Mouse (Mus musculus) hindbrain, embryonic 16.5 days (tissue): ENCODE data around the gene Mlkl. TPM values are rescaled to one million over a fixed set of nuclear protein-coding genes. Genes with fewer than 3 reads are reported as not detected.
A peak's percentile ranks its signal among the peaks of the same experiment; 100 is the strongest.
"Not testable (repeated sequence)": the region's sequence is repeated elsewhere in the genome, so short reads cannot be mapped to it uniquely, and the experiment has no call there.

ENCODE experiments used
- ATAC-seq: fragments of 200-750 bp; cut with Nextera tagmentation; 2 replicates; pipeline ENCODE4 v1.8.0; 2017; ENCODE audit warnings: moderate TSS enrichment, moderate library complexity
- H3K27ac ChIP-seq: fragments of 300-500 bp; sonication (generic); 2 replicates; pipeline ENCODE4 v1.5.1; 2014; ENCODE audit warnings: low read depth, mild to moderate bottlenecking, control low read depth, low read length, moderate library complexity
- H3K27me3 ChIP-seq: fragments of 300-500 bp; sonication (generic); replicated peaks from 2 replicates; pipeline ENCODE4 v1.6.1; 2014; ENCODE audit warnings: low read length; ENCODE audit not compliant: control insufficient read depth, insufficient read depth
- H3K36me3 ChIP-seq: fragments of 300-500 bp; sonication (generic); 2 replicates; pipeline ENCODE4 v1.6.1; 2014; ENCODE audit warnings: mild to moderate bottlenecking, low read length, moderate library complexity, mixed read lengths; ENCODE audit not compliant: control insufficient read depth, insufficient read depth
- H3K4me1 ChIP-seq: fragments of 300-500 bp; sonication (generic); 2 replicates; pipeline ENCODE4 v1.6.1; 2014; ENCODE audit warnings: low read depth, low read length; ENCODE audit not compliant: control insufficient read depth, insufficient read depth
- H3K4me2 ChIP-seq: fragments of 300-500 bp; sonication (generic); 2 replicates; pipeline ENCODE4 v1.6.1; 2014; ENCODE audit warnings: mild to moderate bottlenecking, low read length, control low read depth, moderate library complexity
- H3K4me3 ChIP-seq: fragments of 300-500 bp; sonication (generic); 2 replicates; pipeline ENCODE4 v1.5.1; 2014; ENCODE audit warnings: mild to moderate bottlenecking, low read length, control low read depth, moderate library complexity
- H3K9ac ChIP-seq: fragments of 300-500 bp; sonication (generic); 2 replicates; pipeline ENCODE4 v1.6.1; 2014; ENCODE audit warnings: low read depth, mild to moderate bottlenecking, control low read depth, low read length, moderate library complexity
- H3K9me3 ChIP-seq: fragments of 300-500 bp; sonication (generic); 2 replicates; pipeline ENCODE4 v1.6.1; 2014; ENCODE audit warnings: mild to moderate bottlenecking, low read length, moderate library complexity; ENCODE audit not compliant: control insufficient read depth
- WGBS: fragments of 180-500 bp; shearing (Covaris S2); extraction: QIAGEN DNeasy Blood & Tissue Kit; methylation state at CpG from one replicate; pipeline ENCODE4 v1.1.7; 2014; 5-methylcytosine and 5-hydroxymethylcytosine counted together
- polyA plus RNA-seq: library from polyadenylated mRNA; unstranded; fragments of >200 nt; fragmentation: Nextera tagmentation; extraction: Ambion mirVana; gene quantifications from 2 replicates; pipeline ENCODE4 v1.2.1, GENCODE M21; 2015

Mlkl gene
- polyA plus RNA-seq, 1 experiment from 2014 or later, result 0.50 TPM

GRCm38 (mm10) chr8:111303076-111303803 lies 34.7 kb downstream of the Mlkl start:
- not testable (repeated sequence) for H3K27me3 ChIP-seq, H3K27ac ChIP-seq, H3K4me1 ChIP-seq, H3K9me3 ChIP-seq, H3K9ac ChIP-seq, H3K4me2 ChIP-seq, H3K4me3 ChIP-seq, H3K36me3 ChIP-seq, ATAC-seq
- WGBS, result 88% methylated on average over 5 of the region's 5 CpGs

- Histone ChIP-seq H3K36me3 (peaks cover 5% of the 10 kb centered on the region), H3K4me2 (peak overlapping the region; percentile 47), H3K27ac (no peak overlapping the region), H3K27me3 (no peaks in the 10 kb centered on the region), H3K4me3 (peak overlapping the region; percentile 95), H3K9me3 (no peaks in the 10 kb centered on the region), H3K9ac (no peak overlapping the region), H3K4me1 (peaks cover 9% of the 10 kb centered on the region)
- ATAC-seq, result no peak
- 67% methylated on average over 11 of the region's 11 CpGs for WGBS
Measured at GRCm38 (mm10) chr8:111300597-111301546, 37.1 kb downstream of the Mlkl start.

- H3K27me3 ChIP-seq, result no peaks in the 10 kb centered on the region
- H3K4me3 ChIP-seq, result peak within 1 kb of the TSS; percentile 95
- under 1% methylated on average over 64 of the region's 67 CpGs for WGBS
- no peaks in the 10 kb centered on the region for H3K9me3 ChIP-seq
- H3K36me3 ChIP-seq, result peaks cover 5% of the 10 kb centered on the region
- H3K9ac ChIP-seq, result peak within 1 kb of the TSS; percentile 93
- peak within 1 kb of the TSS; percentile 83 for H3K27ac ChIP-seq
- ATAC-seq, result peak; percentile 100
- peaks cover 9% of the 10 kb centered on the region for H3K4me1 ChIP-seq
- H3K4me2 ChIP-seq, result peak within 1 kb of the TSS; percentile 85
Measured at GRCm38 (mm10) chr8:111299821-111300568, 38.0 kb downstream of the Mlkl start, which contains the start of gene Rfwd3. Rfwd3 (minus strand) TSS chr8:111300222.

- peak overlapping the region; percentile 93 for H3K9ac ChIP-seq
- H3K27me3 ChIP-seq, result no peaks in the 10 kb centered on the region
- H3K4me3 ChIP-seq, result peak overlapping the region; percentile 95
- H3K36me3 ChIP-seq, result peaks cover 5% of the 10 kb centered on the region
- under 1% methylated on average over 28 of the region's 28 CpGs for WGBS
- H3K27ac ChIP-seq, result peak overlapping the region; percentile 83
- peaks cover 9% of the 10 kb centered on the region for H3K4me1 ChIP-seq
- no peak for ATAC-seq
- H3K4me2 ChIP-seq, result peak overlapping the region; percentile 85
- H3K9me3 ChIP-seq, result no peaks in the 10 kb centered on the region
Measured at GRCm38 (mm10) chr8:111299363-111299820, 38.6 kb downstream of the Mlkl start.

- no peaks in the 10 kb centered on the region for H3K27me3 ChIP-seq
- H3K4me3 ChIP-seq, result no peak overlapping the region
- no peak overlapping the region for H3K27ac ChIP-seq
- no peak overlapping the region for H3K9ac ChIP-seq
- WGBS, result 85% methylated on average over 1 of the region's 1 CpGs
- H3K4me2 ChIP-seq, result no peak overlapping the region; the same call in 1 of the 2 replicates
- no peaks in the 10 kb centered on the region for H3K9me3 ChIP-seq
- peaks cover 9% of the 10 kb centered on the region for H3K4me1 ChIP-seq
- H3K36me3 ChIP-seq, result peaks cover 11% of the 10 kb centered on the region
- ATAC-seq, result no peak
Measured at GRCm38 (mm10) chr8:111298011-111298410, 40.0 kb downstream of the Mlkl start.

GRCm38 (mm10) chr8:111291733-111292132 lies 46.2 kb downstream of the Mlkl start:
- Histone ChIP-seq H3K27me3 (no peaks in the 10 kb centered on the region), H3K27ac (no peak overlapping the region), H3K9me3 (no peaks in the 10 kb centered on the region), H3K9ac (no peak overlapping the region), H3K4me1 (no peaks in the 10 kb centered on the region), H3K4me3 (no peak overlapping the region), H3K36me3 (peaks cover 21% of the 10 kb centered on the region), H3K4me2 (no peak overlapping the region)
- no peak for ATAC-seq
- 95% methylated on average over 7 of the region's 7 CpGs for WGBS

GRCm38 (mm10) chr8:111290586-111290985 lies 47.4 kb downstream of the Mlkl start:
- H3K36me3 ChIP-seq, result peaks cover 26% of the 10 kb centered on the region
- H3K4me2 ChIP-seq, result no peak overlapping the region
- 96% methylated on average over 7 of the region's 7 CpGs for WGBS
- H3K9me3 ChIP-seq, result no peaks in the 10 kb centered on the region
- ATAC-seq, result no peak
- no peak overlapping the region for H3K9ac ChIP-seq
- no peak overlapping the region for H3K27ac ChIP-seq
- no peaks in the 10 kb centered on the region for H3K4me1 ChIP-seq
- no peaks in the 10 kb centered on the region for H3K27me3 ChIP-seq
- no peak overlapping the region for H3K4me3 ChIP-seq

GRCm38 (mm10) chr8:111285603-111286002 lies 52.4 kb downstream of the Mlkl start:
- Histone ChIP-seq H3K4me2 (no peak overlapping the region), H3K9me3 (no peaks in the 10 kb centered on the region), H3K9ac (no peak overlapping the region), H3K36me3 (peaks cover 32% of the 10 kb centered on the region), H3K4me3 (no peak overlapping the region), H3K27me3 (no peaks in the 10 kb centered on the region), H3K27ac (no peak overlapping the region), H3K4me1 (no peaks in the 10 kb centered on the region)
- ATAC-seq, result no peak
- WGBS, result 92% methylated on average over 4 of the region's 4 CpGs
